Mouse (Mus musculus) C2C12 (cell line): Measurements from ENCODE around the gene Mapk8ip1.

Source experiments
- CTCF ChIP-seq: IDR thresholded peaks from one replicate; pipeline ENCODE4 v1.5.1; 2011; ENCODE audit not compliant: control insufficient read depth, insufficient read depth, insufficient read length
- FOSL1 ChIP-seq: IDR thresholded peaks from one replicate; pipeline ENCODE4 v1.8.0; 2011; ENCODE audit warnings: mild to moderate bottlenecking, low read length; ENCODE audit not compliant: poor library complexity, insufficient read depth, severe bottlenecking
- MAX ChIP-seq: IDR thresholded peaks from one replicate; pipeline ENCODE4 v1.6.1; 2011; ENCODE audit warnings: mild to moderate bottlenecking, control low read depth

DNA sequence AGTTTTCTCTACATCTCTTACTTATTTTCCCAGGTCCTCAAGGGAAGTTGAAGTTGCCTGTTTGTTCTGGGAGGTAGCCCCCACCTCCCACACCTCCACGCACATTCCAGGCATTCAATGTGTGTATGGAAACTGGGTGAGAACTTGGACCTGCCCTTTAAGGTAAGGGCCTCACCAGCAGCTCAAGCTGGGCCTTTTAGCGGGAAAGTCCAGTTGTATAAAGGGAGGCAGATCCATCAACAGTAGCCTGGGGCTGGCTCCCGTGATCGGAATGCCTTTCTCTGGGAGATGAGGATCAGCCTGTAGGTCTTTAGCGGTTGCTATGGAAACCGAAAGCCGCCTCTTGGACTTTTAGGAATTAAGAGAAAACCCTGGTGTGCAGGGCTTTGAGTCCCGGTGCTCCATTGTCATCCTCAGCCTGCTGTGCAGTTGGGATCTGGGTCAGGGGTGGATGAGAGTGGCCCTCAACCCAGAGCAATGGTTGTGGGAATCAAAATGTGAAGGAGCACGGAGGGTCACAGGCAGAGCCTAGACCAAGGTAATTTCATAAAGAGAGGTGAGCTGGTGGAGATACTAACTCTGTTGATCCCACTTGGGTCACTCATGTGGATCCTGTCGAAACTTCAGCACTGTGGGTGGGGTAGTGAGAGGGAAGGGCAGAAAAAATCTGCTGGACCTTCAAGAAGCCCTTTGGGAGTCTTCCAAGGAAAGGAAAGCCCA is 28.9 kb downstream of the Mapk8ip1 start:
- TF ChIP-seq FOSL1 (no peak), MAX (no peak), CTCF (no peak)
